Comparison of ENCODE assay signal across 7 mouse cellular contexts in the genomic region with DNA sequence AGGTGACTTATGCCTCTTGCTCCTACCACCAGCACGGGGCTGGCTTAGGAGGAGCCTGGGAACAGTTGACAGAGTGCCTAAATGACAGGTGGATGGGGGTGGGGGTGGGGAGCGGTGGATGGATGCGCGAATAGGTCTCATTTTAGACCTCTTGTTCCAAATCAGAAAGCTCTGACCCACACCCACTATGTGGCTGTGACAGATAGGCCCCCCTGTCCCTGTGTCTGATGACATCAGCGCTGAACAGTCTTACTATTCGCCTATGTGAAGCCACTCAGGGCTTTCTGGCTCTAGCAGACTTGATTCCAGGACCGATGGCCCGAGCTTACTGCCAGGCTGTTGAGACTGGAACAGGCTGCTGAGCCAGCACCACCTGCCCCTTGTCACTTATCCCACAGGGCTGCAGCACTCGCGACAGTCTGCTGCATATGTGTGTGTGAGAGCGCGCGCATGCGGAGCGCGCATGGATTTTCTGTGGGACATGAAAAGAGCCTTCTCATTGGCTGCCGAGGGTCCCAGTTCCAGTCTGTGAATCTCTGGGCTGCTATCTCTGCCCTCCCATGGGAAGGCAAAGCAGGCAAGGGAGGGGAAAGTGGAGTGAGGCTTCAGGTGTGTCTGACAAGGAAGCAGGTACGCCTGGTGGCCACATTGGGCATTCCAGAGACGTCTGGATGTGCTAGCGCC.
DNase-seq lines count a peak whose midpoint lies in the region; ATAC-seq lines count a peak whose summit lies in the region.

No protein-coding gene starts in this region.

- peak overlapping the region; percentile 28 for H3K4me3 ChIP-seq in lung, embryonic 16.5 days (ENCODE audit: low read length)
- H3K4me3 ChIP-seq in embryonic facial prominence, embryonic 11.5 days (ENCODE audit: low read depth, low read length), result 0 out of 2 replicates have a peak overlapping the region, but pooled peaks have one; percentile 3
- peak overlapping the region; percentile 29 for H3K4me3 ChIP-seq in intestine, embryonic 16.5 days (ENCODE audit: low read length)
- no peak overlapping the region for H3K4me3 ChIP-seq in liver, embryonic 15.5 days (replicated peaks)

- 16% methylated on average over 20 of the region's 20 CpGs for WGBS in lung, embryonic 16.5 days
- 21% methylated on average over 20 of the region's 20 CpGs for WGBS in embryonic facial prominence, embryonic 11.5 days
- 15% methylated on average over 20 of the region's 20 CpGs for WGBS in intestine, embryonic 16.5 days
- WGBS in liver, embryonic 15.5 days (ENCODE audit: insufficient replicate concordance), result 20% methylated on average over 20 of the region's 20 CpGs

- no peak overlapping the region for H3K27ac ChIP-seq in lung, embryonic 16.5 days (ENCODE audit: low read length)
- H3K27ac ChIP-seq in embryonic facial prominence, embryonic 11.5 days (replicated peaks; ENCODE audit: low read depth, low read length), result no peak overlapping the region
- H3K27ac ChIP-seq in intestine, embryonic 16.5 days (ENCODE audit: low read length), result no peak overlapping the region
- no peak overlapping the region for H3K27ac ChIP-seq in liver, embryonic 15.5 days (replicated peaks)

- H3K4me1 ChIP-seq in lung, embryonic 16.5 days (replicated peaks; ENCODE audit: control insufficient read depth, insufficient read depth, low read length), result 0 out of 2 replicates have a peak, but pooled peaks cover 2% of the 10 kb centered on the region
- no peaks in the 10 kb centered on the region; the same call in 1 of the 2 replicates for H3K4me1 ChIP-seq in embryonic facial prominence, embryonic 11.5 days (ENCODE audit: control insufficient read depth, insufficient read depth, low read length)
- peaks cover 11% of the 10 kb centered on the region for H3K4me1 ChIP-seq in intestine, embryonic 16.5 days (ENCODE audit: control insufficient read depth, insufficient read depth, low read length)
- H3K4me1 ChIP-seq in liver, embryonic 15.5 days (replicated peaks), result no peaks in the 10 kb centered on the region

- peak overlapping the region; percentile 55 for H3K4me2 ChIP-seq in lung, embryonic 16.5 days (ENCODE audit: low read depth, low read length)
- peak overlapping the region; percentile 57 for H3K4me2 ChIP-seq in embryonic facial prominence, embryonic 11.5 days (ENCODE audit: low read depth, low read length)
- peak overlapping the region; percentile 51 for H3K4me2 ChIP-seq in intestine, embryonic 16.5 days (ENCODE audit: low read depth, low read length)
- H3K4me2 ChIP-seq in liver, embryonic 15.5 days, result peak overlapping the region; percentile 7; the same call in 1 of the 2 replicates

- no peak for DNase-seq in lung, postnatal 25 days (ENCODE audit: low spot score)
- no peak for DNase-seq in embryonic facial prominence, embryonic 11.5 days (ENCODE audit: low spot score)
- no peak for DNase-seq in Muller cell, postnatal 12 days (ENCODE audit: inconsistent ontology term)
- no peak for DNase-seq in urinary bladder, postnatal 10 days (ENCODE audit: low spot score)

- H3K9me3 ChIP-seq in lung, embryonic 16.5 days (ENCODE audit: control insufficient read depth, low read length), result no peaks in the 10 kb centered on the region
- no peaks in the 10 kb centered on the region for H3K9me3 ChIP-seq in embryonic facial prominence, embryonic 11.5 days (replicated peaks; ENCODE audit: control insufficient read depth, low read length)
- no peaks in the 10 kb centered on the region for H3K9me3 ChIP-seq in intestine, embryonic 16.5 days (ENCODE audit: control insufficient read depth, low read length)
- H3K9me3 ChIP-seq in liver, embryonic 15.5 days (replicated peaks), result no peaks in the 10 kb centered on the region

- no peaks in the 10 kb centered on the region for H3K36me3 ChIP-seq in lung, embryonic 16.5 days (ENCODE audit: control insufficient read depth, insufficient read depth, low read length)
- no peaks in the 10 kb centered on the region for H3K36me3 ChIP-seq in embryonic facial prominence, embryonic 11.5 days (replicated peaks; ENCODE audit: control insufficient read depth, insufficient read depth, low read depth, low read length)
- H3K36me3 ChIP-seq in intestine, embryonic 16.5 days (ENCODE audit: control insufficient read depth, insufficient read depth, low read length), result no peaks in the 10 kb centered on the region
- H3K36me3 ChIP-seq in liver, embryonic 15.5 days (replicated peaks), result no peaks in the 10 kb centered on the region

- peaks cover 6% of the 10 kb centered on the region; the same call in 1 of the 2 replicates for H3K27me3 ChIP-seq in lung, embryonic 16.5 days (ENCODE audit: control insufficient read depth, insufficient read depth, low read depth, low read length)
- H3K27me3 ChIP-seq in embryonic facial prominence, embryonic 11.5 days (ENCODE audit: control insufficient read depth, insufficient read depth, low read length), result peaks cover 2% of the 10 kb centered on the region
- H3K27me3 ChIP-seq in intestine, embryonic 16.5 days (replicated peaks; ENCODE audit: control insufficient read depth, insufficient read depth, low read length), result peaks cover 8% of the 10 kb centered on the region; the same call in 1 of the 2 replicates
- peaks cover 62% of the 10 kb centered on the region for H3K27me3 ChIP-seq in liver, embryonic 15.5 days

- ATAC-seq in lung, embryonic 16.5 days (ENCODE audit: low read depth), result peak; percentile 11; the same call in 1 of the 2 replicates
- ATAC-seq in embryonic facial prominence, embryonic 11.5 days (replicated peaks; ENCODE audit: insufficient number of reproducible peaks, low FRiP score, low TSS enrichment, low read depth), result peak; percentile 70
- ATAC-seq in intestine, embryonic 16.5 days, result peak; percentile 57
- no peak for ATAC-seq in liver, embryonic 15.5 days (ENCODE audit: insufficient read depth)

- H3K9ac ChIP-seq in lung, embryonic 16.5 days (ENCODE audit: low read length), result peak overlapping the region; percentile 18; the same call in 1 of the 2 replicates
- no peak overlapping the region for H3K9ac ChIP-seq in embryonic facial prominence, embryonic 11.5 days (replicated peaks; ENCODE audit: low read length)
- H3K9ac ChIP-seq in intestine, embryonic 16.5 days (ENCODE audit: low read depth, low read length), result peak overlapping the region; percentile 40; the same call in 1 of the 2 replicates
- no peak overlapping the region for H3K9ac ChIP-seq in liver, embryonic 15.5 days

Comparison
In these comparisons a context has a peak if more than half of its experiments do, and no peak if none do; other contexts are left out.
1. H3K4me2 ChIP-seq: peak in every context shown above with its lines; median percentile 57 in embryonic facial prominence, embryonic 11.5 days; 55 in lung, embryonic 16.5 days; 51 in intestine, embryonic 16.5 days; 7 in liver, embryonic 15.5 days.
2. H3K9ac ChIP-seq: peak in lung, embryonic 16.5 days (single experiment) and intestine, embryonic 16.5 days (single experiment); none in embryonic facial prominence, embryonic 11.5 days (single experiment) and liver, embryonic 15.5 days (single experiment).